Mouse (Mus musculus) c-Kit-positive CD71-positive TER-119-positive erythroid progenitor cells, embryonic 14.5 days (primary cell): ENCODE results near the gene Ano2.

Experiments used
- DNase-seq: peaks from one replicate; pipeline ENCODE4 v3.0.0-alpha.2; 2013; ENCODE audit warnings: low spot score

The Ano2 gene

DNA sequence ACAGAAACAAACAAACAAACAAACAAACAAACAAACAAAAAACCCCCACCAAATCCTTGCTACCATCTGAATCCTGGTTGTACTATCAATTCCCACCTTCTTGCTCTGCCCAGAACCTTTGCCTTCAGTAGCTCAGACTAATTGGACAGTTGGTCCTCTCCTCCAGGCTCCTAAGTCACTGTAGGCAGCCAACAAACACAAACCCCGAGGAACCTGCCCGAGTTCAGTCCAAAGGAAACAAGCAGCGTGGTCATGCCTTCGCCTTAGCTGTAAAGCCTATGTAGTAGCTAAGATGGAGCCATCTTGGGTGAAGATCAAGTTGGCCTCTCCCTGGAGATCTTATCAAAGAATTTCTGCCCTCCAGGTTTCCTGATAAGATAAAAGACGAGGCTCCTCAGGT is 362.9 kb downstream of the Ano2 start:
- no peak for DNase-seq

DNA sequence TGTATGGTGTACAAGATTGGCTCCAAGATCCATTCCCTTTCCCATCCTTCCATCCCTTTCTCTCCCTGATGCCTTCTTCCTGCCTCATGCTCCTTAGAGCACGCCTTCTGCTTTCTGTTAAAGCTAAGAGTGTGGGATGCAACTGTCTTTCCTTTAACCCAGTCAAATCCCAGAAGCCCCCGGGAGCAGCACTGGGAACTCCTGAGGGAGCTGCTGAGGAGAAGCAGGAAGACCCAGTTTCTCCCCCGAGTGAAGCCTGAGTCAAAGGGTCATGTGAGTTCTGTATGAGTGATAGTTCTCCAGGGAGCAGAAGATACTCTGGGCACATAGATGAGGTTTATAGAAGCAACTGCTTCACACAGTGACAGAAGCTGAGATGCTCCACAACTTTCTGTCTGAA is 367.5 kb downstream of the Ano2 start:
- DNase-seq = no peak

DNA sequence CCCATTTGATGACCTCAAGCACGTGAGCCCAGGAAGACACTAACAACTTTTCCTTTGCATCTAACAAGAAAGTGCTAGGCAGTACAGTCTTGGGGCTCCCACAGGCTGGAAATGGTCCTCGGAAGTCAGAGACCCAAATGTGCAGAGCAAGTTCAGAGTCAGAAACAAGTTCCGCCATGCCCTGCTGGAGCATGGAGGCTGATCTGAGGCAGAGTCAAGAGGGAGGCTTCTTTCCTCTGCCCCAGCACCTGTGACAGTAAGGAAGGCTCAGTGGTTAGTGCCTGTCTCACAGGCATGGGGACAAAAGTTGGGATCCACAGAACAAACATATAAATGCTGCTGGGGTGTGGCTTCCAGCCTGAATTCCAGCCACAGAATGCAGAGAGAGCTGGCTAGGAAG is 390.3 kb downstream of the Ano2 start:
- DNase-seq = no peak

DNA sequence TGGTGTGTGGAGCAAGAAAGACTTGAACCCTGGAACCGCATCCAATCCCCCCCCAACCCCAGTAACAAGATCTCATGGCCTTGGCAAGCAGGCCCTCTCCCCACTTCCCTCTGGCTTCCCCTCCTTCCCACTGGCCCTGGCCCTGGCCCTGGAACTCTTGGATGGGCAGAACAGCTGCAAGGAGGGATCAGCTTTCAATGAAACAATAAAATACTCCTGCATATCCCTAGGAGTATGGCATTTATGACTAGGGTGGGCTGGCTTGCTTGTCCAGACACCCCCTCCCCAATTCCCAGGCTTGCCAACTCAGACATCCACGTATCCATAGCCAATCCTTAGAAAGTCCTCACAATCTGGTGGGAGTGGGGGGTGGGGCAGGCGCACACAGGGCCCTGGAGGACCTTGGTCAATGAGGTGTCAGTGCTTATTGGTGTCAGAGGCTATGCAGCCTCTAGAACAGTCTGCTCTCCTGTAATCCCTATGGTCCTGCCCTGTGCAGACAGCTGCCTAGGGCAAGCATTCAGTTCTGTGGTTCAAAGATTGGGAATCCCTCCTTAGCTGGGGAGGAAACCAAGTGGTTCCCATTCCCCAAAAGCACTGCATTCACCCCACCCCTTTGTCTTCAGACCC is 396.2 kb downstream of the Ano2 start:
- DNase-seq = no peak

DNA sequence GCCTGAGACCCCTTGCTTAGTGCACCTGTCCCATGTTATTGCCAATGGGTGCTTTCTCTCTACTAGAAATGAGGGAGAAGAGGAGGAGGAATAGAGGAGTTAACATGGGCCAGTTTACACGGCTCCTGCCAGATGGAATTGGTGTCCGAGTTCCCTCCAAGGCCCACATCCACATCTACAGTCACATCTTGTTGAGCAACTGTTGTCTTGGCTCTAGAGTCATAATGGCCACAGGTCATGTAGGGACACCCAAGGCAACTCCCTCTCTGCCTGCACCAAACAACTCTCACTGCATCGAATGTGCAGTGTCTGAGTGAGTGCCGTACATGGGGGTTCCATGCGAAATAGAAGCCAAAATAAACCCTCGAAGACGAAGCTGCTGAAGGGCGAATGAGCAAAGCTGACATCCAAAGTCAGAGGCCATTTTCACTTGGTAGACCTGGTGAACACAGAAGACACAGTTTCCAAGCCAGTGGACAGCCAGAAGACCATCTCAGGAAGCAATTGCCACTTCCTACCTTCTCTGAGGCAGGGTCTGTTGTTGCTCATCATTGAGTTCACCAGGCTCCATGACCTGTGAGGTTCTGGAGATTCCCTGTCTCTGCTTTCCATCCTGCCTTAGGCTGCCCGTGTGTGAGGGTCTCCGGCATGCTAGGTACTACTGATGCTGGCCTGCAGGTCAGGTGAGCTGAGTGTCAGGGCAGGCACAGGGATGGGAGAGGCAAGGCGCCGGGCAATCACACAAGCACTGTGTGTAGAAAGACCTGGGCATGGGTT is 398.5 kb downstream of the Ano2 start:
- no peak for DNase-seq
